Mouse (Mus musculus) liver, embryonic 13.5 days (tissue): ENCODE results near the gene Gm4792. TPM values are rescaled to one million over a fixed set of nuclear protein-coding genes. Genes with fewer than 3 reads are reported as not detected.
A peak's percentile ranks its signal among the peaks of the same experiment; 100 is the strongest.

Experiments used
- ATAC-seq: fragments of 200-750 bp; cut with Nextera tagmentation; 2 replicates; pipeline ENCODE4 v1.8.0; 2017; ENCODE audit warnings: low read depth, mild to moderate bottlenecking, moderate number of reproducible peaks, moderate library complexity
- DNase-seq: peaks from one replicate; pipeline ENCODE4 v3.0.0; 2022
- H3K27ac ChIP-seq: fragments of 300-500 bp; sonication (generic); 2 replicates; pipeline ENCODE4 v1.5.1; 2015; ENCODE audit warnings: moderate library complexity, mild to moderate bottlenecking, inconsistent platforms
- H3K27me3 ChIP-seq: fragments of 300-500 bp; sonication (generic); 2 replicates; pipeline ENCODE4 v1.6.1; 2015; ENCODE audit warnings: mild to moderate bottlenecking, inconsistent platforms
- H3K36me3 ChIP-seq: fragments of 300-500 bp; sonication (generic); 2 replicates; pipeline ENCODE4 v1.6.1; 2015; ENCODE audit warnings: mild to moderate bottlenecking, inconsistent platforms
- H3K4me1 ChIP-seq: fragments of 300-500 bp; sonication (generic); replicated peaks from 2 replicates; pipeline ENCODE4 v1.6.1; 2015; ENCODE audit warnings: inconsistent platforms
- H3K4me2 ChIP-seq: fragments of 300-500 bp; sonication (generic); 2 replicates; pipeline ENCODE4 v1.6.1; 2015; ENCODE audit warnings: inconsistent platforms, mild to moderate bottlenecking, moderate library complexity
- H3K4me3 ChIP-seq: fragments of 300-500 bp; sonication (generic); replicated peaks from 2 replicates; pipeline ENCODE4 v1.5.1; 2015; ENCODE audit warnings: mild to moderate bottlenecking, inconsistent platforms
- H3K9ac ChIP-seq: fragments of 300-500 bp; sonication (generic); 2 replicates; pipeline ENCODE4 v1.6.1; 2015; ENCODE audit warnings: mild to moderate bottlenecking, inconsistent platforms
- H3K9me3 ChIP-seq: fragments of 300-500 bp; sonication (generic); replicated peaks from 2 replicates; pipeline ENCODE4 v1.6.1; 2016; ENCODE audit warnings: inconsistent platforms
- WGBS: fragments of 180-500 bp; shearing (Covaris S2); methylation state at CpG from one replicate; pipeline ENCODE4 v1.1.7; 2015; ENCODE audit not compliant: insufficient replicate concordance; 5-methylcytosine and 5-hydroxymethylcytosine counted together
- polyA plus RNA-seq: library from polyadenylated mRNA; unstranded; fragments of >200 nt; fragmentation: Nextera tagmentation; extraction: Ambion mirVana; gene quantifications from 2 replicates; pipeline ENCODE4 v1.2.1, GENCODE M21; 2015

The Gm4792 gene
- polyA plus RNA-seq, 1 experiment from 2014 or later, result not detected

DNA sequence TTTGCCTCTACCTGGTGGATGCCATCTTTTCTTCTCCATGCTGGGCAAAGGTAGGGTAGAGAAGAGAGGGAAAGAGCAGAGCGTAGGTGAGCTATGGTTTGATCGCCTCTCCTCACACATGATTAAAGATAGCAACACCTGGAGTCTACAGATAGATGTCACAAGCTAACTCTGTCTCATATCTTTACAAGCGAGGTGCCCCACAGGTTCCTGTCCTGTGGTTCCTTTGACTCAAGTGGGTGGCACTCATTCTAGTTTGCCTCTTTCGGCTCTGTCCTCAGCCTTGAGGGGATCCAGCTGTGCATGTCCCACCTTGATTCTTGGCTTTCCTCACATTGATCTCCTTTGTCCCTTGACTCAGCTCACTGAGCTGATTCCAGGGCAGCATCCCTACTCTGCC lies 42.0 kb downstream of the Gm4792 start:
- DNase-seq (no peak), ATAC-seq (no peak)
- WGBS, result 39% methylated on average over 4 of the region's 4 CpGs
- H3K4me1 ChIP-seq, result peaks cover 20% of the 10 kb centered on the region
- no peak overlapping the region for H3K27ac ChIP-seq
- 0 out of 2 replicates have a peak, but pooled peaks cover 2% of the 10 kb centered on the region for H3K27me3 ChIP-seq
- H3K9ac ChIP-seq, result no peak overlapping the region
- H3K4me3 ChIP-seq, result no peak overlapping the region
- H3K9me3 ChIP-seq, result no peaks in the 10 kb centered on the region
- H3K36me3 ChIP-seq, result no peaks in the 10 kb centered on the region
- H3K4me2 ChIP-seq, result no peak overlapping the region

DNA sequence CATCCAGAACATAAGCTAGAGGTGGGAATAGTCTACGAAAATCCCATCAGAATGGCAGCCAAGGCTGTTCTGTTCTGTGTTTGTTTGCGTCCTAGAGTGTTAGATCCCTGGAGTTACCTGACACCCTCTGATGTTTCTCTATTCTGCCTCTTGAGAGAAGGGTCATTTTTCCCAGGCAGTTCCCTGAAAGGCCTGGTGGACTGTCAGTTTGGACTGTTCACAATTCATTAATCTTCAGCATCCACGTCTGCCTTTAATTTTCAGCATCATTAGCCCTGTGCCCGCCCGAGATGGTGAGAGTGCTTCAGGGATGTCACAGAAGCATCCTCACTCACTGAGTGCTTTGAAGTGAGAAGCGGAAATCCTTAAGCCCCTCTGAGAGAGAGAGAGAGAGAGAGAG lies 42.8 kb downstream of the Gm4792 start:
- 67% methylated on average over 6 of the region's 6 CpGs for WGBS
- no peak overlapping the region for H3K27ac ChIP-seq
- no peak for ATAC-seq

DNA sequence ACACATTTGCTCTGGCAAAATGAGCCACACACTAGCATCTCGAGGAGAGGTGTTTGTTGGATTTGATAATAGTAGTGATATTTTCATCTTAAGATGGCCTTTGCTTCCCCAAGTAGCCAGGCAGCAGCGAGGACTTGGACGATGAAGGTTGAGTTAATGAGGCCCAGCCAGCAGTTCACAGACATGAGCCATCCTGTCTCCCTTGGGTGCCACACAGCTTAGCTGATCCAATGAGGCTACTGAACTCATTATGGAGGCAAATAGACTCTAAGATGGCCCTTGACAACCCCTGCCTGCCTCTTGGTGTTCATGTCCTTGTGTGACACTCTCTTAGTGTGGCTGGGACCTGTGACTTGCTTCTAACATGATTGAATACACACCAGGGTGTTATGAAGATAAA lies 43.7 kb downstream of the Gm4792 start:
- no peak overlapping the region for H3K4me2 ChIP-seq
- no peak overlapping the region for H3K9ac ChIP-seq
- H3K4me1 ChIP-seq, result peaks cover 30% of the 10 kb centered on the region
- no peak for DNase-seq
- no peaks in the 10 kb centered on the region for H3K36me3 ChIP-seq
- ATAC-seq, result no peak
- 61% methylated on average over 3 of the region's 3 CpGs for WGBS
- H3K27me3 ChIP-seq, result 0 out of 2 replicates have a peak, but pooled peaks cover 2% of the 10 kb centered on the region
- H3K9me3 ChIP-seq, result no peaks in the 10 kb centered on the region
- no peak overlapping the region for H3K27ac ChIP-seq
- no peak overlapping the region for H3K4me3 ChIP-seq

More for the DNA sequence above, 42.8 kb downstream of the Gm4792 start:
- DNase-seq, result no peak
- H3K4me3 ChIP-seq, result no peak overlapping the region
- H3K9ac ChIP-seq, result no peak overlapping the region
- H3K4me1 ChIP-seq, result peaks cover 25% of the 10 kb centered on the region
- no peaks in the 10 kb centered on the region for H3K36me3 ChIP-seq
- H3K9me3 ChIP-seq, result no peaks in the 10 kb centered on the region
- H3K4me2 ChIP-seq, result no peak overlapping the region
- 0 out of 2 replicates have a peak, but pooled peaks cover 2% of the 10 kb centered on the region for H3K27me3 ChIP-seq

DNA sequence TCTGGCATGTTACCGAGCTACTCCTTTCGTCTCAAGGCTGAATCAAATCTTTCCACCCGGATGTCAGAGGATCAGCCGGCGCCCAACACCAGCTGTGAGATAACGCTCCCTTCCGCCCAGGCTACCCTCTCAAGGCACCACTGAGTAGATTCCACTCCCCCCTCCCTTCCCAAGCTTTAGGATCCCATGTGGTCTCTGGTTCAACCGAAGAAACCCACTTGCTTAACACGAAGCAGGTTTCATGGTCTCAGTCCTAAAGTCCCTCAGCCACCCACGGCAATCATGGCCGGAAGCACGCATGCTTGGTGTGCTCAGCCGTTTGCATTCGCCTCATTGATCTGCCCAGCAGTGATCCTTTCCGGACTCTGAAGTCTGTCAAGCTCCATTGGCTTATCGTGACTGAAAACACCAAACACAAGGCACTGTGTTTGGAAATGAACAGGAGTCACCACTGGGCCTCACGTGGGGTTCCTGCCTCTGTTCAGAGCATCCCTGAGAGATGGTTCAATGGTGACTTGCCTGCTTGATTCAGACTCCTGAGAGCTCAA lies 45.2 kb downstream of the Gm4792 start:
- 0 out of 2 replicates have a peak, but pooled peaks cover 2% of the 10 kb centered on the region for H3K27me3 ChIP-seq
- no peak for DNase-seq
- peaks cover 42% of the 10 kb centered on the region for H3K4me1 ChIP-seq
- H3K9me3 ChIP-seq, result no peaks in the 10 kb centered on the region
- 70% methylated on average over 17 of the region's 17 CpGs for WGBS
- H3K9ac ChIP-seq, result no peak overlapping the region
- no peak overlapping the region for H3K4me2 ChIP-seq
- H3K4me3 ChIP-seq, result no peak overlapping the region
- no peak overlapping the region for H3K27ac ChIP-seq
- ATAC-seq, result no peak
- H3K36me3 ChIP-seq, result no peaks in the 10 kb centered on the region

DNA sequence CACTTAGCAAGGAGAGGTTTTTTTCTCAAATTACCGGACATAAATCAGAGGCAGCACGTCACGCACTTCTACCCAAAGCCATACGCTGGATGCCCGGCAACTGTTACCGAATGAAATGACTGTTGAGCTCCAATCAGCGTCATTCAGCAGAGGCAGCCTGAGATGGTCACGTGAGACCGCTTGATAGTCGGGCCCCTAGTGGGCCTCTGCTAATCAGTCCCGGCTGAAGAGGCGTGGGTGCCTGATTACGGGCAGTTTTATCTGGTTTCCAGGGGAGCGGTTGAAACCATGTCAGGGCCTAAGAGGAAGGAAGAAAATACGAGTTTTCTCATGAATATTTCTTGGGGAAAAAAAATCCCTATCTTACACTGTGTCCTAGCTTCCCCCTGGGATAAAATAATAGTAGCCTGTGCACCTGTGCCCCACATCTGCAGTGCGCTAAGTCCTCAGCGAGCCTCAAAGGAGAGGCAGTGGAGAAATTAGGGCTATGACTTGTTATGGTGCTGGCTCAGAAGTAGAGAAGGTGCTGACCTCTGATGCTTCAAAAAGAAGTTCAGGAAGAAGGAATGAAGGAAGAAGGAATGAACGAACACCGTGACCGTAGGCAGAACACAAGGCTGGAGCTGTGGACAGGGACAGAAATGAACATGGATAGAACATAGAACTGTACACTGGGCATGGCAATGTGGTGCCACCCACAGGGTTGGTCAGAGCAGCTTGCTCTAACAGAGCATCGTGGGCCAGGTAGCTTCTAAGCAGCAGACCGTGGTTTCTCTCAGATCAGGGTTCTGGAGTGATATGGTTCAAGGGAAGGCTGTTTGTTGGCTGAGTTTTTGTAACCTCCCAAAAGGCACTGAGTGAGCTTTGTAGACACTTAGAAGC lies 48.7 kb downstream of the Gm4792 start:
- Histone ChIP-seq H3K36me3 (no peaks in the 10 kb centered on the region), H3K4me1 (peaks cover 42% of the 10 kb centered on the region), H3K4me3 (no peak overlapping the region), H3K27ac (peak overlapping the region; percentile 82), H3K9ac (peak overlapping the region; percentile 43; the same call in 1 of the 2 replicates), H3K9me3 (peaks cover 3% of the 10 kb centered on the region; the same call in 1 of the 2 replicates), H3K27me3 (no peaks in the 10 kb centered on the region), H3K4me2 (peak overlapping the region; percentile 63)
- DNase-seq (peak; percentile 73), ATAC-seq (peak; percentile 98)
- WGBS, result 21% methylated on average over 22 of the region's 22 CpGs

DNA sequence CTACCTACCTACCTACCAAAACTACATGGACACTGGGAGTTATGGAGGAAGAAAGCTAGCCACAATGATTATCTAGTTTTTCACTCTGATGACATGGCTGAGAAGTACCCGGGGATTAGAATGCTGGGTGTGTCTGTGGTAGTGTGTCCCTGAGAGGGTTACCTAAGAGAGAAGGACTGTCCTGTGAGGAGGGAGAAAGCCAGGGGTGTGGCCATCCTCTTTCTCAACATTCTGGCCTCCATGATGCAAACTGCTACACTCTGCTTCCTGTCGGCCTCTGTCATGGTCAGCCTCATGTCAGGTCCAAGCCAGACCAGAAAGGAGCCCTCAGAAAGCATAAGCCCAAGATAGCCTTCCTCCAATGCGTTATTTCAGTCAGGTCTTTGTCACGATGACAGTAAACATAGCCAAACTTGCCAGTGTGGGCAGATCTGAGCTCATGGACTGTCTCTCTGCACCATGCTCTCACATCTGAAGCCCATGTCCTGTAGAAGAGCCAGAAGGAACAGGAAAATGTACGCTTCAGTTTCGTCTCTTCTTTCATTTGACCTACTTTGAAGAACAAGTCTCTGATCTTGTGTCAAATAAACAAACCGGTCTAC lies 50.7 kb downstream of the Gm4792 start:
- DNase-seq (no peak), ATAC-seq (no peak)
- H3K4me3 ChIP-seq, result no peak overlapping the region
- H3K4me2 ChIP-seq, result no peak overlapping the region
- no peaks in the 10 kb centered on the region for H3K36me3 ChIP-seq
- no peak overlapping the region for H3K9ac ChIP-seq
- H3K27me3 ChIP-seq, result no peaks in the 10 kb centered on the region
- 75% methylated on average over 7 of the region's 7 CpGs for WGBS
- peaks cover 3% of the 10 kb centered on the region; the same call in 1 of the 2 replicates for H3K9me3 ChIP-seq
- no peak overlapping the region for H3K27ac ChIP-seq
- peaks cover 38% of the 10 kb centered on the region for H3K4me1 ChIP-seq

Other genes with a start within 250 kb of the Gm4792 start
- 2.3 and 3.3 TPM in 2 replicates for gene Nr2c1, start 150.7 kb downstream of the Gm4792 start, polyA plus RNA-seq
- 211 and 227 TPM in 2 replicates for gene Ndufa12, start 100.0 kb downstream of the Gm4792 start, polyA plus RNA-seq
- gene Tmcc3, start 13.2 kb upstream of the Gm4792 start, polyA plus RNA-seq, result 2.6 and 3.4 TPM in 2 replicates